Mouse (Mus musculus): Measurements from ENCODE around the gene Cd1d1.

- TF ChIP-seq CTCF (IDR thresholded peaks at IDR 0.05; ENCODE audit: borderline replicate concordance, extremely low read depth, insufficient read depth, insufficient read length) (no peak), POLR2A (IDR thresholded peaks at IDR 0.05; ENCODE audit: borderline replicate concordance, extremely low read depth, insufficient read depth, insufficient read length, poor library complexity, severe bottlenecking) (no peak)
These were observed 12.8 kb downstream of the Cd1d1 start for GRCm38 (mm10) chr3:86986490-86986889.

Measured in brain, embryonic 14.5 days (tissue).